Mouse (Mus musculus): ENCODE measurements around the gene Fam240a. TPM values are rescaled to one million over a fixed set of nuclear protein-coding genes. Genes with fewer than 3 reads are reported as not detected.

The Fam240a gene
- polyA plus RNA-seq, 1 experiment from 2014 or later: not detected

DNA sequence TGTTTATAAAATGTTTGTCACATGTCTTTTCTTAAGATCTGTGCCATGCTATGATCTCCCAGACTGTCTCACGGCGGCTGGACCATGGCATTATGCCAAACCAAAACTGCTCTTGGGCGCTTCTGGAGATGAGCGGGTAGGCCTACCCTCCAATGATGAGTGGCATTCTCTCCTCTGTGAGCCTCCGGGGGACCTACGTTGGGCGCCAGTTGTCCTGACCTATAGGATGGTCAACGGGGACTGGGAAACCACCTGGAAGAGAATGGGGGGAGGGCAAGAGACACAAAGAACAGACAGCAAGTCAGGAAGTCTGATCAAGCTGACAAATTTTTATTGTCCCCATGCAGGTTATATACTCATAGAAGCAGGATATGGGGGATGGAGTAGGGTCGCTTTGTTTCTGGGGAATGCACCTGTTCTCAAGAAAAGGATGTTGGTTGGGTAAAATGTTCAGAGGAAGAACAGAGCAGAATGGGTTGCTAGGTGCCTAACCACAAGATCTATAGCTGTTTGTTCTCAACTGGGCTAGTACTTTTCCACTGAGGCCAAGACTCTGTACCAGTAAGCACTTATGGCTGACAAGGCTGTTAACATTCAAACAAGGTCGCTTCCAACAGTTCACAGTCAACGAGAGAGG is 9.3 kb downstream of the Fam240a start:
- Histone ChIP-seq H3K27ac (no peak overlapping the region), H3K4me1 (no peaks in the 10 kb centered on the region), H3K9me3 (replicated peaks) (no peaks in the 10 kb centered on the region), H3K27me3 (replicated peaks) (0 out of 2 replicates have a peak, but pooled peaks cover 4% of the 10 kb centered on the region), H3K4me2 (no peak overlapping the region), H3K9ac (no peak overlapping the region), H3K36me3 (no peaks in the 10 kb centered on the region), H3K4me3 (no peak overlapping the region)
- 75% methylated on average over 11 of the region's 11 CpGs for WGBS (ENCODE audit: insufficient replicate concordance)
- no peak for ATAC-seq

DNA sequence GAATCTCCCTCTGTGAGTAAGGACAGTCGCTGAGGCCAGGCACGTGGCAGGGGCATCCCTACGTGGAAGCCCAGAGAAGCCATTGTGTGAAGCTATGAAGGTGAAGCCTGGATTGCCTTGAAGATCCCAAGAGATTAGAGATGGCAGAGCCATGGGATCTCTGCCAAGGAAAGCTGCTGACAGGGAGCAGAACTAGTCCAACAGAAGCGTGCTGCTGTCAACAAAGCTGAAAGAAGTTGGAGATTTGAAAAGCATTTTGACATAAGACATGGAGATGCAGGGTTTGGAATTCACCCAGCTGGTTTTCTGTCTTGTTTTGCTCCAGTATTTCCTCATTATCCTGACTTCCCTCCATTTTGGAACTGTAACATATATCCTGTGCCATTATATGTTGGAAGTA is 14.4 kb downstream of the Fam240a start:
- Histone ChIP-seq H3K9ac (no peak overlapping the region), H3K4me2 (no peak overlapping the region), H3K4me1 (0 out of 2 replicates have a peak, but pooled peaks cover 3% of the 10 kb centered on the region), H3K27me3 (replicated peaks) (no peaks in the 10 kb centered on the region), H3K36me3 (no peaks in the 10 kb centered on the region), H3K27ac (no peak overlapping the region), H3K4me3 (no peak overlapping the region), H3K9me3 (replicated peaks) (no peaks in the 10 kb centered on the region)
- 67% methylated on average over 4 of the region's 4 CpGs for WGBS (ENCODE audit: insufficient replicate concordance)
- no peak for ATAC-seq

GRCm38 (mm10) chr9:110901204-110901603 is 15.5 kb downstream of the Fam240a start:
- no peaks in the 10 kb centered on the region for H3K36me3 ChIP-seq
- ATAC-seq: no peak
- 0 out of 2 replicates have a peak, but pooled peaks cover 4% of the 10 kb centered on the region for H3K27me3 ChIP-seq (replicated peaks)
- 74% methylated on average over 6 of the region's 6 CpGs for WGBS (ENCODE audit: insufficient replicate concordance)
- no peak overlapping the region for H3K27ac ChIP-seq
- no peak overlapping the region for H3K4me3 ChIP-seq
- no peak overlapping the region for H3K9ac ChIP-seq
- peaks cover 9% of the 10 kb centered on the region; the same call in 1 of the 2 replicates for H3K4me1 ChIP-seq
- H3K9me3 ChIP-seq (replicated peaks): no peaks in the 10 kb centered on the region
- no peak overlapping the region for H3K4me2 ChIP-seq

DNA sequence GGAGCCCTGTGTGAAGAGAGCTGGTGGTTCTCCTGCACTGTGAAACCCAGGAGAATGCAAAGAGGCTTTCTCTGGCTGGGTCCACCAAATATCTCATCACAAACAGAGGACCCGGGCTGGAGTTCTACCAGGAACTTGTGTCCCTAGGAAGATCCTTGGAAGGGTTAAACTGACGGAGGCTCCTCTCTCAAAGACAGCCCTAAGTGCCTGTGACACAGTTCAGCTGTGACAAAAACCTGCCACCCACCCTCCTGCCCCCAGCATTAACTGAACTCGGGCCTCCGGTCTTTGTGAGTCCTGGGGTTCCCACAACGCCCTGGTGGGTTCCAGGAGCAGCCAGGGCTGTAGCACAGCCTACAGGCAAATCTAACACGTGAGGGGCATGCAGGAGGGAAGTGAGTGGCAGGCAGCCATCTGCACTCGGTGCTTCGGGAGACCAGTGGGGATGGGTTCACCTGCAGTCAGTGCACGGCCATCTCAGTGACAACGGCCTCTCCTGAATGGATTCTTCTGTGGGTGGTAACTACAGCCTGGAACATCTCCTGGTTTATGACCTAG is 17.1 kb downstream of the Fam240a start:
- no peak overlapping the region for H3K9ac ChIP-seq
- no peak for ATAC-seq
- no peak overlapping the region for H3K27ac ChIP-seq
- no peaks in the 10 kb centered on the region for H3K9me3 ChIP-seq (replicated peaks)
- 60% methylated on average over 10 of the region's 10 CpGs for WGBS (ENCODE audit: insufficient replicate concordance)
- H3K36me3 ChIP-seq: no peaks in the 10 kb centered on the region; the same call in 1 of the 2 replicates
- 0 out of 2 replicates have a peak, but pooled peaks cover 5% of the 10 kb centered on the region for H3K27me3 ChIP-seq (replicated peaks)
- H3K4me3 ChIP-seq: no peak overlapping the region
- no peak overlapping the region for H3K4me2 ChIP-seq
- H3K4me1 ChIP-seq: peaks cover 14% of the 10 kb centered on the region; the same call in 1 of the 2 replicates

DNA sequence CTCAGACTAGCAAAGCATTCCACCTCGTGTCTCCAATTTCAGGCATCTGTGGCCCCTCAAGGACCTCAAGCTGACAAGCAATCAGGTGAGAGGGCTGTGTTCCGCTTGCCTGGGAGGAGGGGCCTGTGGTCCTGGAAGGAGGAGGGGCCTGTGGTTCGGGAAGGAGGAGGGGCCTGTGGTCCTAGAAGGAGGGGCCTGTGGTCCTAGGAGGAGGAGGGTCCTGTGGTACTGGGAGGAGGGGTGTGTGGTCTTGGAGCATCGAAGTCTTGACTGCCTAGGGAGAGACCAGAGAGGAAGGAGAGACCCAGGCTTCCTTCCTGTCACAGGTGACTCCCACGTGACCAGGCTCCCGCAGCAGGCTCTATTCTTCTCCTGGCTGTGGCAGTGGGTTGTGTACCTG is 20.1 kb downstream of the Fam240a start:
- Histone ChIP-seq H3K27ac (no peak overlapping the region), H3K4me3 (no peak overlapping the region), H3K27me3 (replicated peaks) (0 out of 2 replicates have a peak, but pooled peaks cover 5% of the 10 kb centered on the region), H3K36me3 (peaks cover 3% of the 10 kb centered on the region; the same call in 1 of the 2 replicates), H3K4me2 (peak overlapping the region; percentile 23; the same call in 1 of the 2 replicates), H3K9ac (no peak overlapping the region), H3K9me3 (replicated peaks) (no peaks in the 10 kb centered on the region), H3K4me1 (peaks cover 14% of the 10 kb centered on the region; the same call in 1 of the 2 replicates)
- ATAC-seq: 0 out of 2 replicates have a peak, but pooled peaks have one; percentile 41
- WGBS (ENCODE audit: insufficient replicate concordance): 2% methylated on average over 6 of the region's 6 CpGs

DNA sequence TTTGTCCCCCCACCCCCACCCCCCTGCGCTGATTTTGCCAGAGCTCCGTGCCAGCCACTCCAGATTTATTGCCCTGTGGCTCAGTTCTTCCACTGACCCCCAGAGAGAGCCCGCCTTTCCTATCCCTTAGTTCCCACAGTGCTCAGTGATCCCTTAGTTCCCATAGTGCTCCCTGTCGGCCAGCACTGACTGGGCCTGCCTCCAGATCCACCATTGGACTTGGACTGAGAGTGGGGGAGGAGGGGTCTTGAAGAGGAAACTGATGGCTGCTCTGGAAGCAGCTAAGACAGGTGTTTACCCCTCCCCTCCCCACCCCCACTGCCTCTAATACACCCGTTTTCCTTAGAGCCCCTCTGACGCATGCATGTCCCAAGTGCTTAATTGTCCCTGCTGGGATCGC is 20.7 kb downstream of the Fam240a start:
- H3K9me3 ChIP-seq (replicated peaks): no peaks in the 10 kb centered on the region
- peaks cover 3% of the 10 kb centered on the region; the same call in 1 of the 2 replicates for H3K36me3 ChIP-seq
- no peak for ATAC-seq
- 0 out of 2 replicates have a peak, but pooled peaks cover 5% of the 10 kb centered on the region for H3K27me3 ChIP-seq (replicated peaks)
- H3K4me1 ChIP-seq: peaks cover 14% of the 10 kb centered on the region; the same call in 1 of the 2 replicates
- H3K9ac ChIP-seq: no peak overlapping the region
- H3K27ac ChIP-seq: no peak overlapping the region
- 34% methylated on average over 7 of the region's 7 CpGs for WGBS (ENCODE audit: insufficient replicate concordance)
- H3K4me2 ChIP-seq: peak overlapping the region; percentile 23; the same call in 1 of the 2 replicates
- H3K4me3 ChIP-seq: no peak overlapping the region

- 40% methylated on average over 5 of the region's 5 CpGs for WGBS (ENCODE audit: insufficient replicate concordance)
- H3K9ac ChIP-seq: no peak overlapping the region
- no peak for ATAC-seq
Observed at GRCm38 (mm10) chr9:110895507-110895906, 21.2 kb downstream of the Fam240a start.

GRCm38 (mm10) chr9:110893429-110893828 is 23.2 kb downstream of the Fam240a start:
- Histone ChIP-seq H3K36me3 (peaks cover 3% of the 10 kb centered on the region; the same call in 1 of the 2 replicates), H3K9me3 (replicated peaks) (no peaks in the 10 kb centered on the region), H3K9ac (no peak overlapping the region), H3K27me3 (replicated peaks) (0 out of 2 replicates have a peak, but pooled peaks cover 5% of the 10 kb centered on the region), H3K4me3 (no peak overlapping the region), H3K27ac (no peak overlapping the region), H3K4me1 (peaks cover 33% of the 10 kb centered on the region), H3K4me2 (no peak overlapping the region)
- 38% methylated on average over 10 of the region's 10 CpGs for WGBS (ENCODE audit: insufficient replicate concordance)
- ATAC-seq: no peak

More at GRCm38 (mm10) chr9:110895507-110895906, 21.2 kb downstream of the Fam240a start:
- peaks cover 18% of the 10 kb centered on the region; the same call in 1 of the 2 replicates for H3K4me1 ChIP-seq
- H3K9me3 ChIP-seq (replicated peaks): no peaks in the 10 kb centered on the region
- peaks cover 3% of the 10 kb centered on the region; the same call in 1 of the 2 replicates for H3K36me3 ChIP-seq
- no peak overlapping the region for H3K27ac ChIP-seq
- 0 out of 2 replicates have a peak, but pooled peaks cover 5% of the 10 kb centered on the region for H3K27me3 ChIP-seq (replicated peaks)
- no peak overlapping the region for H3K4me3 ChIP-seq
- no peak overlapping the region for H3K4me2 ChIP-seq

GRCm38 (mm10) chr9:110892552-110892951 is 24.1 kb downstream of the Fam240a start:
- Histone ChIP-seq H3K27ac (no peak overlapping the region), H3K4me2 (no peak overlapping the region), H3K9me3 (replicated peaks) (no peaks in the 10 kb centered on the region), H3K9ac (no peak overlapping the region), H3K4me1 (peaks cover 33% of the 10 kb centered on the region), H3K36me3 (peaks cover 3% of the 10 kb centered on the region; the same call in 1 of the 2 replicates), H3K4me3 (no peak overlapping the region), H3K27me3 (replicated peaks) (0 out of 2 replicates have a peak, but pooled peaks cover 5% of the 10 kb centered on the region)
- WGBS (ENCODE audit: insufficient replicate concordance): 65% methylated on average over 3 of the region's 3 CpGs
- no peak for ATAC-seq

- Histone ChIP-seq H3K36me3 (peaks cover 3% of the 10 kb centered on the region; the same call in 1 of the 2 replicates), H3K4me2 (no peak overlapping the region), H3K4me1 (peaks cover 28% of the 10 kb centered on the region), H3K9me3 (replicated peaks) (no peaks in the 10 kb centered on the region), H3K27ac (no peak overlapping the region), H3K4me3 (no peak overlapping the region), H3K27me3 (replicated peaks) (0 out of 2 replicates have a peak, but pooled peaks cover under 1% of the 10 kb centered on the region), H3K9ac (no peak overlapping the region)
- 44% methylated on average over 12 of the region's 12 CpGs for WGBS (ENCODE audit: insufficient replicate concordance)
- ATAC-seq: no peak
Observed at GRCm38 (mm10) chr9:110891077-110891828, 25.4 kb downstream of the Fam240a start.

DNA sequence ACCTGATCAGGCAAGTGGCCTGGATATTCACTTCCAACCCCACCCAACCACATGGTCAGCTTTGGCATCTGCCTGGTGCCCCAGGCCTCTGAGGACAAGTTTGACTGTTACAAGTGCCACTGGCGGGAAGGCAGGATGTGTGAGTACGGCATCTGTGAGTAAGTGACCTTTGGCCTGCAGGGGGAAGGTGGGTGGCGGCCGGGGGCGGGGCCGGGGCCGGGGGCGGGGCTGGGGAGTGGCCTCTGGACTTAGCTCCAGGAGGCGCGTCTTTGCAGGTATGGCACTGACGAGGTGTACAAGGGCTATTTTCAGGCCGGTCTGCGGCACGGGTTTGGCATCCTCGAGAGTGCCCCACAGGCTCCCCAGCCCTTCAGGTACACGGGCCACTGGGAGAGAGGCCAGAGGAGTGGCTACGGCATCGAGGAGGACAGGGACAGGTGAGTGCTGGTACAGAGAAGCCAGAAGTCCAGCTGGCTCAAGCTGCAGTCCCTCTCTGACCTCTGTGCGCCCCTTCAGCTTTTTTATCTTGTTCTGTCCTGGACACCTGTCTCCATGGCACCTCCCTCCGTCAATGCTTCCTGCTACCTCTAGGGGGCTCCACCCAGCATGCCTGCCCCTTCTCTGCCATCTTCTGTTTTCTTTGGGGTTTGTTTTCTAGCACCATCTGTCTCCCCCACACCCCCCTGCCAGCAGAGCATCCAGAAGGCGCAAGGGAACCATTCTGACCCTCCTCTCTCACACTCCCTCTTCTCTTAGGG is 26.5 kb downstream of the Fam240a start:
- no peaks in the 10 kb centered on the region for H3K9me3 ChIP-seq (replicated peaks)
- no peaks in the 10 kb centered on the region for H3K27me3 ChIP-seq (replicated peaks)
- no peak overlapping the region for H3K4me3 ChIP-seq
- no peak overlapping the region for H3K9ac ChIP-seq
- H3K4me1 ChIP-seq: peaks cover 24% of the 10 kb centered on the region
- 0 out of 2 replicates have a peak overlapping the region, but pooled peaks have one; percentile 26 for H3K27ac ChIP-seq
- H3K4me2 ChIP-seq: peak overlapping the region; percentile 49
- H3K36me3 ChIP-seq: peaks cover 3% of the 10 kb centered on the region; the same call in 1 of the 2 replicates
- 12% methylated on average over 21 of the region's 21 CpGs for WGBS (ENCODE audit: insufficient replicate concordance)
- ATAC-seq: peak; percentile 45
